Mouse (Mus musculus): ENCODE measurements around the gene Atg9b. TPM values are rescaled to one million over a fixed set of nuclear protein-coding genes. Genes with fewer than 3 reads are reported as not detected.
A peak's percentile ranks its signal among the peaks of the same experiment; 100 is the strongest.

The Atg9b gene
- polyA plus RNA-seq, 1 experiment: 4.0 TPM

- TF ChIP-seq POLR2A (IDR thresholded peaks at IDR 0.05; ENCODE audit: insufficient read length, low read depth) (no peak), E2F4 (IDR thresholded peaks at IDR 0.05; ENCODE audit: insufficient read depth) (no peak), REST (IDR thresholded peaks at IDR 0.05; ENCODE audit: insufficient read depth, insufficient read length) (peak; percentile 63), POLR2AphosphoS2 (IDR thresholded peaks at IDR 0.05; ENCODE audit: insufficient read length, low read depth) (no peak), CEBPB (IDR thresholded peaks at IDR 0.05; ENCODE audit: insufficient read depth, poor library complexity, severe bottlenecking) (no peak)
- peaks cover 4% of the 10 kb centered on the region for H3K36me3 ChIP-seq (ENCODE audit: control insufficient read depth, insufficient read depth)
- no peak overlapping the region for H3ac ChIP-seq (ENCODE audit: control insufficient read depth, insufficient read length)
- no peak overlapping the region for H3K4me3 ChIP-seq
- H3K79me2 ChIP-seq (ENCODE audit: control insufficient read depth, insufficient read depth): no peaks in the 10 kb centered on the region
- peak overlapping the region; percentile 44 for H3K4me2 ChIP-seq (ENCODE audit: low read depth)
- no peaks in the 10 kb centered on the region for H3K27me3 ChIP-seq (ENCODE audit: control insufficient read depth, insufficient read depth, insufficient read length)
Measured at GRCm38 (mm10) chr5:24416222-24416736, 24.3 kb upstream of the Atg9b start.

- Histone ChIP-seq H3K79me2 (ENCODE audit: control insufficient read depth, insufficient read depth) (no peaks in the 10 kb centered on the region), H3K36me3 (ENCODE audit: control insufficient read depth, insufficient read depth) (no peaks in the 10 kb centered on the region), H3K4me2 (ENCODE audit: low read depth) (no peak overlapping the region), H3K27me3 (ENCODE audit: control insufficient read depth, insufficient read depth, insufficient read length) (no peaks in the 10 kb centered on the region), H3K4me3 (no peak overlapping the region), H3ac (ENCODE audit: control insufficient read depth, insufficient read length) (no peak overlapping the region)
- TF ChIP-seq MYOG (IDR thresholded peaks at IDR 0.05; ENCODE audit: control insufficient read depth in 1 of 3, insufficient read depth in 1 of 3, insufficient read length in 2 of 3, low read depth in 2 of 3) (no peak), SRF (IDR thresholded peaks at IDR 0.05; ENCODE audit: control insufficient read depth, insufficient read length, low read depth) (no peak)
Measured at GRCm38 (mm10) chr5:24413938-24414337, 22.0 kb upstream of the Atg9b start.

GRCm38 (mm10) chr5:24413042-24413693, 21.2 kb upstream of the Atg9b start, which contains the start of gene Asic3:
Asic3 (plus strand) TSS chr5:24413392.
- H3K4me2 ChIP-seq (ENCODE audit: low read depth): no peak within 1 kb of the TSS
- H3K27me3 ChIP-seq (ENCODE audit: control insufficient read depth, insufficient read depth, insufficient read length): no peaks in the 10 kb centered on the region
- no peak for TF ChIP-seq POLR2A (IDR thresholded peaks at IDR 0.05; ENCODE audit: insufficient read length, low read depth)
- no peak for TF ChIP-seq POLR2AphosphoS2 (IDR thresholded peaks at IDR 0.05; ENCODE audit: insufficient read length, low read depth)
- TF ChIP-seq TCF12 (IDR thresholded peaks at IDR 0.05; ENCODE audit: insufficient read depth, poor library complexity, severe bottlenecking): no peak
- no peak for TF ChIP-seq MYOD1 (IDR thresholded peaks at IDR 0.05; ENCODE audit: control insufficient read depth in 1 of 3, insufficient read length in 2 of 3, low read depth in 2 of 3)
- TF ChIP-seq REST (IDR thresholded peaks at IDR 0.05; ENCODE audit: insufficient read depth, insufficient read length): no peak
- TF ChIP-seq E2F4 (IDR thresholded peaks at IDR 0.05; ENCODE audit: insufficient read depth): no peak
- TF ChIP-seq CEBPB (IDR thresholded peaks at IDR 0.05; ENCODE audit: insufficient read depth, poor library complexity, severe bottlenecking): no peak
- no peak for TF ChIP-seq USF1 (IDR thresholded peaks at IDR 0.05; ENCODE audit: low read depth)
- no peak for TF ChIP-seq MAX (IDR thresholded peaks at IDR 0.05; ENCODE audit: low read depth)
- TF ChIP-seq TCF3 (IDR thresholded peaks at IDR 0.05; ENCODE audit: insufficient read length, low read depth): no peak
- no peak for TF ChIP-seq SRF (IDR thresholded peaks at IDR 0.05; ENCODE audit: control insufficient read depth, insufficient read length, low read depth)
- TF ChIP-seq MYOG (IDR thresholded peaks at IDR 0.05; ENCODE audit: control insufficient read depth in 1 of 3, insufficient read depth in 1 of 3, insufficient read length in 2 of 3, low read depth in 2 of 3): no peak
- no peaks in the 10 kb centered on the region for H3K36me3 ChIP-seq (ENCODE audit: control insufficient read depth, insufficient read depth)
- no peak within 1 kb of the TSS for H3ac ChIP-seq (ENCODE audit: control insufficient read depth, insufficient read length)
- H3K4me3 ChIP-seq: no peak within 1 kb of the TSS
- no peaks in the 10 kb centered on the region for H3K79me2 ChIP-seq (ENCODE audit: control insufficient read depth, insufficient read depth)

- TF ChIP-seq USF1 (IDR thresholded peaks at IDR 0.05; ENCODE audit: low read depth) (peak; percentile 72), REST (IDR thresholded peaks at IDR 0.05; ENCODE audit: insufficient read depth, insufficient read length) (no peak), MAX (IDR thresholded peaks at IDR 0.05; ENCODE audit: low read depth) (no peak), E2F4 (IDR thresholded peaks at IDR 0.05; ENCODE audit: insufficient read depth) (no peak), MYOD1 (IDR thresholded peaks at IDR 0.05; ENCODE audit: control insufficient read depth in 1 of 3, insufficient read length in 2 of 3, low read depth in 2 of 3) (no peak), SRF (IDR thresholded peaks at IDR 0.05; ENCODE audit: control insufficient read depth, insufficient read length, low read depth) (no peak)
- no peaks in the 10 kb centered on the region for H3K27me3 ChIP-seq (ENCODE audit: control insufficient read depth, insufficient read depth, insufficient read length)
- no peak overlapping the region for H3K4me2 ChIP-seq (ENCODE audit: low read depth)
Measured at GRCm38 (mm10) chr5:24412063-24412462, 20.1 kb upstream of the Atg9b start.

GRCm38 (mm10) chr5:24409466-24409865, 17.5 kb upstream of the Atg9b start:
- no peak overlapping the region for H3K4me3 ChIP-seq
- H3K79me2 ChIP-seq (ENCODE audit: control insufficient read depth, insufficient read depth): no peaks in the 10 kb centered on the region
- TF ChIP-seq TCF3 (IDR thresholded peaks at IDR 0.05; ENCODE audit: insufficient read length, low read depth): no peak
- no peak for TF ChIP-seq E2F4 (IDR thresholded peaks at IDR 0.05; ENCODE audit: insufficient read depth)
- TF ChIP-seq REST (IDR thresholded peaks at IDR 0.05; ENCODE audit: insufficient read depth, insufficient read length): no peak
- TF ChIP-seq POLR2AphosphoS2 (IDR thresholded peaks at IDR 0.05; ENCODE audit: insufficient read length, low read depth): peak; percentile 33
- no peak for TF ChIP-seq CEBPB (IDR thresholded peaks at IDR 0.05; ENCODE audit: insufficient read depth, poor library complexity, severe bottlenecking)
- TF ChIP-seq TCF12 (IDR thresholded peaks at IDR 0.05; ENCODE audit: insufficient read depth, poor library complexity, severe bottlenecking): peak; percentile 16
- no peak for TF ChIP-seq SRF (IDR thresholded peaks at IDR 0.05; ENCODE audit: control insufficient read depth, insufficient read length, low read depth)
- TF ChIP-seq POLR2A (IDR thresholded peaks at IDR 0.05; ENCODE audit: insufficient read length, low read depth): no peak
- TF ChIP-seq MYOD1 (IDR thresholded peaks at IDR 0.05; ENCODE audit: control insufficient read depth in 1 of 3, insufficient read length in 2 of 3, low read depth in 2 of 3): peak in 2 of 3 experiments; percentile 96 to 98
- peak; percentile 37 for TF ChIP-seq USF1 (IDR thresholded peaks at IDR 0.05; ENCODE audit: low read depth)
- no peak for TF ChIP-seq MAX (IDR thresholded peaks at IDR 0.05; ENCODE audit: low read depth)
- TF ChIP-seq MYOG (IDR thresholded peaks at IDR 0.05; ENCODE audit: control insufficient read depth in 1 of 3, insufficient read depth in 1 of 3, insufficient read length in 2 of 3, low read depth in 2 of 3): peak in 2 of 3 experiments; percentile 93 to 97
- no peak overlapping the region for H3ac ChIP-seq (ENCODE audit: control insufficient read depth, insufficient read length)
- H3K36me3 ChIP-seq (ENCODE audit: control insufficient read depth, insufficient read depth): no peaks in the 10 kb centered on the region
- H3K4me2 ChIP-seq (ENCODE audit: low read depth): peak overlapping the region; percentile 2
- no peaks in the 10 kb centered on the region for H3K27me3 ChIP-seq (ENCODE audit: control insufficient read depth, insufficient read depth, insufficient read length)

More at GRCm38 (mm10) chr5:24412063-24412462, 20.1 kb upstream of the Atg9b start:
- no peak overlapping the region for H3K4me3 ChIP-seq
- no peaks in the 10 kb centered on the region for H3K79me2 ChIP-seq (ENCODE audit: control insufficient read depth, insufficient read depth)
- no peaks in the 10 kb centered on the region for H3K36me3 ChIP-seq (ENCODE audit: control insufficient read depth, insufficient read depth)
- no peak overlapping the region for H3ac ChIP-seq (ENCODE audit: control insufficient read depth, insufficient read length)
